In genomic region chr1:58672116-58672515, GRCm38 (mm10) we compare ENCODE assay signal across 48 mouse cellular contexts. TPM values are rescaled to one million over a fixed set of nuclear protein-coding genes. Genes with fewer than 3 reads are reported as not detected.
"Had no signal": no experiment of that assay in that cellular context is flagged by ENCODE, and none has a peak within 500 bp of the region (broad histone marks: within the 10 kb centered on the region; RNA-seq: fewer than 3 reads in every experiment).

No protein-coding gene starts in this region.

- H3K27me3 ChIP-seq: heart, embryonic 12.5 days; heart, embryonic 13.5 days; heart, embryonic 15.5 days; hindbrain, embryonic 13.5 days; hindbrain, embryonic 15.5 days; intestine, embryonic 15.5 days; kidney, embryonic 15.5 days had no signal

- H3K9ac ChIP-seq: heart, embryonic 12.5 days; heart, embryonic 13.5 days; heart, embryonic 15.5 days; hindbrain, embryonic 13.5 days; hindbrain, embryonic 14.5 days; hindbrain, embryonic 15.5 days; intestine, embryonic 15.5 days; kidney, embryonic 15.5 days had no signal

- H3K9me3 ChIP-seq: heart, embryonic 13.5 days; heart, embryonic 15.5 days; hindbrain, embryonic 10.5 days; hindbrain, embryonic 13.5 days; hindbrain, embryonic 15.5 days; intestine, embryonic 15.5 days; kidney, embryonic 15.5 days had no signal

- H3K36me3 ChIP-seq: heart, embryonic 12.5 days; heart, embryonic 13.5 days; heart, embryonic 15.5 days; hindbrain, embryonic 10.5 days; hindbrain, embryonic 13.5 days; hindbrain, embryonic 15.5 days; intestine, embryonic 15.5 days; kidney, embryonic 15.5 days had no signal

- H3K27ac ChIP-seq: heart, embryonic 13.5 days; heart, embryonic 15.5 days; hindbrain, embryonic 10.5 days; hindbrain, embryonic 13.5 days; hindbrain, embryonic 14.5 days; hindbrain, embryonic 15.5 days; intestine, embryonic 15.5 days; kidney, embryonic 15.5 days; kidney, postnatal 0 days; layer of hippocampus, adult 2 months; left cerebral cortex, adult 2 months had no signal

- H3K4me3 ChIP-seq: heart, embryonic 12.5 days; heart, embryonic 13.5 days; heart, embryonic 15.5 days; hindbrain, embryonic 10.5 days; hindbrain, embryonic 13.5 days; hindbrain, embryonic 15.5 days; intestine, embryonic 15.5 days; kidney, embryonic 15.5 days; layer of hippocampus, adult 2 months; left cerebral cortex, adult 2 months had no signal

- ATAC-seq: hindbrain, embryonic 16.5 days; inflammation-experienced regulatory T-cells, adult 6 months; intestine, embryonic 15.5 days; intestine, embryonic 16.5 days; intestine, postnatal 0 days had no signal

- H3K4me1 ChIP-seq: heart, embryonic 12.5 days; heart, embryonic 13.5 days; heart, embryonic 15.5 days; hindbrain, embryonic 10.5 days; hindbrain, embryonic 13.5 days; hindbrain, embryonic 15.5 days; intestine, embryonic 15.5 days; kidney, embryonic 15.5 days had no signal

- DNase-seq: heart, postnatal 10 days; heart, postnatal 14 days; heart, postnatal 36 days; heart, postnatal 4 days; kidney, adult 11 months; kidney, adult 18-20 months; kidney, adult 2 months; kidney, adult 8-10 months; kidney, adult 9 months; kidney, postnatal 10 days; kidney, postnatal 14 days; kidney, postnatal 25 days; kidney, postnatal 36 days; kidney, postnatal 4 days; layer of hippocampus, adult 9-11 months; layer of hippocampus, postnatal 36 days had no signal

- H3K4me2 ChIP-seq: heart, embryonic 11.5 days; heart, embryonic 12.5 days; heart, embryonic 13.5 days; heart, embryonic 15.5 days; hindbrain, embryonic 13.5 days; hindbrain, embryonic 14.5 days; hindbrain, embryonic 15.5 days; intestine, embryonic 15.5 days; kidney, embryonic 15.5 days had no signal

RNA-seq across cellular contexts. Expression of gene Als2cr12, which starts 23.7 kb away (rescaled TPM):
- total RNA-seq: heart, postnatal 14 days; heart, postnatal 25 days; heart, postnatal 36 days; heart, postnatal 4 days; hematopoietic stem cell, adult 5-6 weeks; layer of hippocampus, adult 18-20 months; layer of hippocampus, adult 2 months; layer of hippocampus, adult 8-10 months; layer of hippocampus, postnatal 14 days; layer of hippocampus, postnatal 25 days; layer of hippocampus, postnatal 36 days; left cerebral cortex, adult 18-20 months; left cerebral cortex, adult 2 months; left cerebral cortex, adult 8-10 months had no signal
- polyA plus RNA-seq: heart, embryonic 11.5 days; heart, embryonic 12.5 days; heart, embryonic 13.5 days; heart, embryonic 14.5 days; heart, embryonic 15.5 days; heart, embryonic 16.5 days; heart, postnatal 0 days; hindbrain, embryonic 10.5 days; hindbrain, embryonic 11.5 days; hindbrain, embryonic 13.5 days; hindbrain, embryonic 14.5 days; hindbrain, embryonic 15.5 days; hindbrain, embryonic 16.5 days; inflammation-experienced regulatory T-cells, adult 6 months; intestine, embryonic 14.5 days; kidney, embryonic 14.5 days; kidney, embryonic 15.5 days; kidney, embryonic 16.5 days had no signal
